Mouse (Mus musculus): ENCODE data around the gene Wnk2. TPM values are rescaled to one million over a fixed set of nuclear protein-coding genes. Genes with fewer than 3 reads are reported as not detected.

The Wnk2 gene
- polyA plus RNA-seq, 1 experiment, result not detected

DNA sequence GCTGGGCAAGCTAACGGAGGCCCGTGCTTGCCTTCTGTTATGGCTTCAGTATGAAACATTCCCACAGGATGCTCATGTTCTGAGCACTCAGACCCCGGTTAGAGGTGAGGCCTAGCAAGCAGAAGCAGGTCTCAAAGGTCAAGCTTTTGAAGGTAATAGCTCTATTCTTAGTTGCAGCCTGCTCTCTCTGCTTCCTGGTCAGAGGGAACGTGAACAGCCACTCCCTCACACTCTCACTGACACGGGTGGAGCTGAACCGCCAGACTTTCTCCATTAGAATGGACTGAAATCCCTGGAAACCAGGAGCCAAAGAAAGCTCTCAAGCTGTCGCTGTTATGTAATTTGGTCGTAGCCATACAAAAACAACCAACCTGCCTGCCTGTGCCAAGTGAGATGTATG lies 120.8 kb downstream of the Wnk2 start:
- TF ChIP-seq TAL1 (IDR thresholded peaks at IDR 0.05; ENCODE audit: low read length) (no peak), GATA1 (IDR thresholded peaks at IDR 0.05; ENCODE audit: low read length) (no peak)
- H3K9me3 ChIP-seq (ENCODE audit: control insufficient read depth, low read length), result no peaks in the 10 kb centered on the region

DNA sequence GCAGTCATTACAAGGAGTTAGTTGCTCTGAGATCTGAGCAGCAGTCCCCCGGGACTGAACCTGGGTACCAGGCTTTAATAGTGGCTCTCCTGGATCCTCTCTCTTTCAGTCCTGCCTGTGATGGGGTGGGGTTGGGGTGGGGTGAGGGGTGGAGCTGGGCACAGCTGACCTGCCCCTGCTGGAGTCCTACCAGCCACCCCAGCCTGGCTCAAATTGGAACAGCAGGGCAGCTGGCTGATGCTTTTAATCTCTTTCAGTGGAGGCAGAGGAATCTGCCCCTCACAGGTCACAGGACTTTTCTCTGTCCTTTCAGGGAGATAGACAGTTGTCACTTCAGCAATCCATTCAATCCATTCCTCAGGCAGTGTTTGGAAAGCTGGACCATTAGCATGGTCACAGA lies 122.3 kb downstream of the Wnk2 start:
- Histone ChIP-seq H3K4me3 (replicated peaks) (no peak overlapping the region), H3K27me3 (ENCODE audit: control insufficient read depth) (no peaks in the 10 kb centered on the region), H3K4me1 (ENCODE audit: control insufficient read depth) (peaks cover 16% of the 10 kb centered on the region), H3K9me3 (ENCODE audit: control insufficient read depth, low read length) (no peaks in the 10 kb centered on the region), H3K36me3 (ENCODE audit: control insufficient read depth) (no peaks in the 10 kb centered on the region)
- TF ChIP-seq TAL1 (IDR thresholded peaks at IDR 0.05; ENCODE audit: low read length) (no peak), GATA1 (IDR thresholded peaks at IDR 0.05; ENCODE audit: low read length) (no peak)

More for the DNA sequence above, 120.8 kb downstream of the Wnk2 start:
- Histone ChIP-seq H3K27me3 (ENCODE audit: control insufficient read depth) (no peaks in the 10 kb centered on the region), H3K36me3 (ENCODE audit: control insufficient read depth) (no peaks in the 10 kb centered on the region), H3K4me1 (ENCODE audit: control insufficient read depth) (peaks cover 16% of the 10 kb centered on the region), H3K4me3 (replicated peaks) (no peak overlapping the region)

DNA sequence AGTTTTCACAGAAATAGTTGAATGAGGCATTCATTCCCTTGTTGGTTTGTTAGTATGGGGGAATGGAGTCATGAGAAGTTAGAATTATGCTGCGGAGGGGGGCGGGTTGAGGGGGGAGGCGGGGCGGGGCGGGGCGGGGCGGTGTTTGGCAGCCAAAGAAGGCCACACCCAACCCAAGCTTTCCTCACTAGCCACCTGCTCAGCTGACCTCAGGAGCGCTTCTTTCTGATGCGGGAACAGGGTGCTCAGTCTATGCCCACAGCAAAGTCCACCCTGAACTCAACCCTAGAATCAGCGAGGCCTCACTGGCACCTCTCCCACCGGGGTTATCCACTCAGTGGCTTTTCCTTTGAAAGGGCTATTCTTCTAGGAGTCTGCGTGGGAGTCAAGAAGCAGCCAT lies 123.1 kb downstream of the Wnk2 start:
- H3K36me3 ChIP-seq (ENCODE audit: control insufficient read depth), result no peaks in the 10 kb centered on the region

DNA sequence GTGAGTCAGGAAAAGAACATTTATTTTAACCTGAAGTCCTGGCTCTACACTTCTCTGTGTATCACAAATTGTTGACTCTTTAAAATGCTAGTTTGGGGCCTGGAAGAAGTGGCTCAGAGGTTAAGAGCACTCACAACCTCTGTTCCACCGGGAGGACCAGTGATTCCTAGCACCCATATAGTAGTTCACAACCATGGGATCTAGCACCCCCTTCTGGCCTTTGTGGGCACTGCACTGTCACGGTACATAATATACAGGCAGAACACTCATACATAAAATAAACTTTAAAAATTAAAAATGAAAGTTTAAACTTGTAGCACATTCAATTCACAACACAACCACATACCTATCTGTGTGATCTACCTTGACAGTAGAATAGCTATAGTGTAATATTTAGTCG lies 126.1 kb downstream of the Wnk2 start:
- no peak overlapping the region for H3K4me3 ChIP-seq (replicated peaks)
- TF ChIP-seq GATA1 (IDR thresholded peaks at IDR 0.05; ENCODE audit: low read length) (no peak), TAL1 (IDR thresholded peaks at IDR 0.05; ENCODE audit: low read length) (no peak)
- H3K4me1 ChIP-seq (ENCODE audit: control insufficient read depth), result peaks cover 20% of the 10 kb centered on the region
- no peaks in the 10 kb centered on the region for H3K27me3 ChIP-seq (ENCODE audit: control insufficient read depth)
- peaks cover 7% of the 10 kb centered on the region for H3K9me3 ChIP-seq (ENCODE audit: control insufficient read depth, low read length)
- H3K36me3 ChIP-seq (ENCODE audit: control insufficient read depth), result no peaks in the 10 kb centered on the region

More for the DNA sequence above, 123.1 kb downstream of the Wnk2 start:
- Histone ChIP-seq H3K27me3 (ENCODE audit: control insufficient read depth) (no peaks in the 10 kb centered on the region), H3K9me3 (ENCODE audit: control insufficient read depth, low read length) (no peaks in the 10 kb centered on the region), H3K4me3 (replicated peaks) (no peak overlapping the region), H3K4me1 (ENCODE audit: control insufficient read depth) (peaks cover 20% of the 10 kb centered on the region)
- TF ChIP-seq GATA1 (IDR thresholded peaks at IDR 0.05; ENCODE audit: low read length), result no peak
- no peak for TF ChIP-seq TAL1 (IDR thresholded peaks at IDR 0.05; ENCODE audit: low read length)

DNA sequence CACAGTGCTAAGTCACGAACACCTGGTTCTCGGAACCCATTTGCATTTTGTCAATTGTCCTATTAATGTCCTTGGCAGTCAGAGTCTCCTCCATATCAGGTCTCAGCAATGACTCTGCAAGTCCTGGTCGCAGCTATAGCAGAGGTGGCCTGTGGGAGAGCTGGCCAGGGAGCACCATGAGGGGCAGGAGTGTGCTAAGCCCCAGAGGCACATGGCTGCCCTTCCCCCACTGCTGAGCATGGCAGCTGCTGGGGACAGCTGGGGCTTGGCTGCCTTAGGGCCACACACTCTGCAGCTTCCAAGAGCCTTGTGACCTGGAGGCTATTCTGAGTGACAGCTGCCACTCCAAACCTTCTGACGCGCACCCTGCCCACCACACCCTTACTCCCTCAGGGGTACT lies 127.7 kb downstream of the Wnk2 start:
- Histone ChIP-seq H3K4me3 (replicated peaks) (no peak overlapping the region), H3K9me3 (ENCODE audit: control insufficient read depth, low read length) (peaks cover 7% of the 10 kb centered on the region), H3K27me3 (ENCODE audit: control insufficient read depth) (peaks cover 14% of the 10 kb centered on the region), H3K36me3 (ENCODE audit: control insufficient read depth) (no peaks in the 10 kb centered on the region), H3K4me1 (ENCODE audit: control insufficient read depth) (peaks cover 14% of the 10 kb centered on the region)
- TF ChIP-seq GATA1 (IDR thresholded peaks at IDR 0.05; ENCODE audit: low read length) (no peak), TAL1 (IDR thresholded peaks at IDR 0.05; ENCODE audit: low read length) (no peak)

DNA sequence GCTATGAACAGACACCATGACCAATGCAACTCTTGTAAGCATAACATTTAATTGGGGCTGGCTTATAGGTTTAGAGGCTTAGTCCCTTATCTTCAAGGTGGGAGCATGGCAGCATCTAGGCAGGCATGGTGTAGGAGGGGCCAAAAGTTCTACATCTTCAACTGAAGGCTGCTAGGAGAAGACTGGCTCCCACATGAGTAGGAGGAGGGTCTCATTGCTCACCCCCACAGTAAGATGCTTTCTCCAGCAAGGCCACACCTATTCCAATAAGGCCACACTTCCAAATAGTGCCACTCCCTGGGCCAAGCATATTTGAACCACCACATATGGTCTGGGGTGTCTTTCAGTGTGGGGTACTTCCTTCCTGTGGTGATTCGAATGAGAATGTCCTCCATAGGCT lies 130.4 kb downstream of the Wnk2 start:
- Histone ChIP-seq H3K4me3 (replicated peaks) (no peak overlapping the region), H3K9me3 (ENCODE audit: control insufficient read depth, low read length) (peaks cover 7% of the 10 kb centered on the region), H3K36me3 (ENCODE audit: control insufficient read depth) (no peaks in the 10 kb centered on the region), H3K4me1 (ENCODE audit: control insufficient read depth) (peaks cover 4% of the 10 kb centered on the region), H3K27me3 (ENCODE audit: control insufficient read depth) (peaks cover 17% of the 10 kb centered on the region)
- TF ChIP-seq TAL1 (IDR thresholded peaks at IDR 0.05; ENCODE audit: low read length) (no peak), GATA1 (IDR thresholded peaks at IDR 0.05; ENCODE audit: low read length) (no peak)

DNA sequence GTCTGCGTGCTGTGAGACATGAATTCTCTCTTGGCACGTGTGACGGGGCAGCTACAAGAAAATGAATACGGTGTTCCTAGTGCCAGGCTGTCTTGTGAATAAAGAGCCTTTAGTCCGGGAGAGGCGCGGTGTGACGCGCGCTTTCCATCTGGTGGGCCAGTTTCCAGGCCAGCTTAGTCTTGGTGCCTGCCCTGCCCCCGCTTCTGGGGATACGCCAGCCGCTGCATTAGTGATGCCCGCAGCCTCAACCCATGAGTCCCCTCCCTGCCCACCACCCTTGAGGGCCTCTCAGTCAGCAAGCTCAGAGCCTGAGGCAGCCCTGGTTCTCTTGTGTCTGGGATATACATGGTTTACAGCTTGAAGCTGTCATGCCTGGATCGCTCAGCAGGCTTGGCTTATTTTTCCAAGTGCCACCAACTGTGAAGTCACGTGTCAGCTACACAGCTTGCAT lies 131.5 kb downstream of the Wnk2 start:
- peaks cover 4% of the 10 kb centered on the region for H3K4me1 ChIP-seq (ENCODE audit: control insufficient read depth)

DNA sequence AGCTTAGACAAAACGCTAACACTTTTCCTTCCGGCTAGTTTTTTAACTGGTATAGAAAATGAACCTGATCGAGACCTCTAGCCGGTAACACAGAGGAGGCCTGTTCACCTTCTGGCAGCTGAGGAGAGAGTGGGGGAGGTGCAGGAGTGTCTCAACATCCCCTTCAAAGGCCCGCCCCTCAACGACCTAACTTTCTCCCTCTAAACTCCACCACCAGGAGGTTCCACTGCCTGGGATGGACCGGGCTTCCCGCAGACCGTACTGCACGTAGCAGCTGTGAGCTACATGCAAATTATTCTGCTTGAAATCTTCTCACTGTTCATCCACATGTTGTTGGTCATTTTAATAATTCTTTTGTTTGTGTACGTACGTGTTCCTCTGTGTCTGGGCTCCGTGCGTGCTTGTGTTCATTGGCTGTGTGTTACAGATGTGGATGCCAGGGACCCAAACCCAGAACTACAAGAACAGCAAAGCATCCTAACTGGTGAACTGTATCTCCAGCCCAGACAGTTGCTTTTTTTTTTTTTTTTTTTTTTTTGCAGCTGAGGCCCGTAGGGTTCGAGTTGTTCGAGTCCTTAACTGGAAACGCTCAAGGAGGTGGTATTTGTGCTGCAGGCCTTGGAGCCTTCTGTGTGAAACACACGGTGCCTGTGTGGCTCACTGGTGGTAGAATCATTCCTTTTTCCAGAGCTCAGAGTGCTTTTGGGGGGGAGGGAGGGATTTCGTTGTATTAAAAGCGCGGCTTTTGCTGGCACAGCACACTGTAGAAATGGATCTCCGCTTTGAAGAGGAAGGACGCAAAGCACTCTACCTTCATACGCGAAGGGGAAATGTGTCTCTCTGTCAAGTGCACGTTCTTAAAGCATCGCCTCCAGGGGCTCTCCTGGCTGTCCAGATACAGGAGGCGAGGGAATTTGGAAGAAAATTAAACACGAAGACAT lies 132.2 kb downstream of the Wnk2 start:
- Histone ChIP-seq H3K27me3 (ENCODE audit: control insufficient read depth) (peaks cover 17% of the 10 kb centered on the region), H3K4me3 (replicated peaks) (no peak overlapping the region), H3K36me3 (ENCODE audit: control insufficient read depth) (no peaks in the 10 kb centered on the region), H3K9me3 (ENCODE audit: control insufficient read depth, low read length) (peaks cover 7% of the 10 kb centered on the region), H3K4me1 (ENCODE audit: control insufficient read depth) (peaks cover 4% of the 10 kb centered on the region)
- TF ChIP-seq GATA1 (IDR thresholded peaks at IDR 0.05; ENCODE audit: low read length), result no peak
- TF ChIP-seq TAL1 (IDR thresholded peaks at IDR 0.05; ENCODE audit: low read length), result no peak

More for the DNA sequence above, 131.5 kb downstream of the Wnk2 start:
- TF ChIP-seq TAL1 (IDR thresholded peaks at IDR 0.05; ENCODE audit: low read length) (no peak), GATA1 (IDR thresholded peaks at IDR 0.05; ENCODE audit: low read length) (no peak)
- Histone ChIP-seq H3K4me3 (replicated peaks) (no peak overlapping the region), H3K36me3 (ENCODE audit: control insufficient read depth) (no peaks in the 10 kb centered on the region), H3K9me3 (ENCODE audit: control insufficient read depth, low read length) (peaks cover 7% of the 10 kb centered on the region), H3K27me3 (ENCODE audit: control insufficient read depth) (peaks cover 17% of the 10 kb centered on the region)

DNA sequence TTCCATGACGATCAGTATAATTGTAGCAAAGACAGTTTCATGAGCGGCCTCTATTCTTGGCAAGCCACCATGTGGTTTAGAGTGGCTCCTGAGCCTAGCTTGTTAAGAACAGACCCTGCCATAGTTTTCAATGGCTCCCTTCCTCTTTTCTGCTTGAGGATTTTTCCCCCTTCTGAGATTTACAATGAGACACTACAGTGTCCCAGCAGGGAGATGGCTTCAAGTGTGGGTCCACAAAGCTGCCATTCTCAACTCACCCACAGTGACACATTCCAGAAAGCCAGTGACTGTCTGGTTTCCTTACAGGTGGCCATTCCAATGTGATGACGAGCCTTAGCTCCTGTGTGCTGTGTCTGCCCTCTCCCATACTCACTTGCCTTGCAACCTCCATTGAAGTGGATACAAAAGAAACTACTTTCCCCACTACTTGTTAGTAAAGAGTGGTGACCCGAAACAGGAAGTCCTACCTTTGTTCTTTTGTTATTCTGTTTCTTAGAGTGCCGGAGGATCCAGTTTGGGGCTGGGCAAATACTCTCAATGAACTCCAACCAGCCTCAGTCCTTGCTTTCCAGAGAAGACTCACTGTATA lies 134.5 kb downstream of the Wnk2 start:
- H3K4me1 ChIP-seq (ENCODE audit: control insufficient read depth), result no peaks in the 10 kb centered on the region; the same call in 1 of the 2 replicates
- no peaks in the 10 kb centered on the region for H3K36me3 ChIP-seq (ENCODE audit: control insufficient read depth)
- no peak overlapping the region for H3K4me3 ChIP-seq (replicated peaks)
- peaks cover 7% of the 10 kb centered on the region for H3K9me3 ChIP-seq (ENCODE audit: control insufficient read depth, low read length)
- peaks cover 22% of the 10 kb centered on the region for H3K27me3 ChIP-seq (ENCODE audit: control insufficient read depth)
- TF ChIP-seq GATA1 (IDR thresholded peaks at IDR 0.05; ENCODE audit: low read length) (no peak), TAL1 (IDR thresholded peaks at IDR 0.05; ENCODE audit: low read length) (no peak)
